Mouse (Mus musculus) layer of hippocampus, postnatal 10 days (tissue): ENCODE measurements around the gene Adora2a. TPM values are rescaled to one million over a fixed set of nuclear protein-coding genes. Genes with fewer than 3 reads are reported as not detected.
"Not testable (repeated sequence)": the region's sequence is repeated elsewhere in the genome, so short reads cannot be mapped to it uniquely, and the experiment has no call there.

Experiments used
- DNase-seq, 2 experiments: peaks; one replicate each; pipeline ENCODE4 v3.0.0; 2021; ENCODE audit warnings: low spot score in 2 of 2
- total RNA-seq, 2 experiments: library from RNA; stranded (reverse); gene quantifications; 2 replicates each; pipeline ENCODE4 v1.2.3; 2021

Gene Adora2a
- total RNA-seq, 2 experiments from 2014 or later: 3.2 to 5.0 TPM

DNA sequence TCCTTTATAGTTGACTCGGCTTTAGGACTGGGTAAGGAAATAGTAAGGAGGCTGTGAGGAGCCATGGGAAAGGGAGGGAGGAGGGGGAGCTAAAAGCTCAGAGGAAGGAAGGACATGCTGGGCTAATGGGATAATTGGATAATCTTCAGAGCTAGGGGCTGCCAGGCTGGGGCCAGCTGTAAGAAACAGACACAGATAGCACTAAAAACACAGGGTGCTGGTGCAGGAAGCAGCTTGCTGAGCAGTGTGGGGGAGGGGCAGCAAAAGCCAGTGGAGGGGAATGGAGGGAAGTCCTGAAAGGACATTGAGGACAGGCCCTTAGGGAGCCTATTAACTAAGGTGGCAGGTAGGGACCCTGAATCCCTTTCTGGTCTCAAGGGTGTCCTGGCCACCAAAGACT is 27.9 kb downstream of the Adora2a start:
- DNase-seq: not testable (repeated sequence)

DNA sequence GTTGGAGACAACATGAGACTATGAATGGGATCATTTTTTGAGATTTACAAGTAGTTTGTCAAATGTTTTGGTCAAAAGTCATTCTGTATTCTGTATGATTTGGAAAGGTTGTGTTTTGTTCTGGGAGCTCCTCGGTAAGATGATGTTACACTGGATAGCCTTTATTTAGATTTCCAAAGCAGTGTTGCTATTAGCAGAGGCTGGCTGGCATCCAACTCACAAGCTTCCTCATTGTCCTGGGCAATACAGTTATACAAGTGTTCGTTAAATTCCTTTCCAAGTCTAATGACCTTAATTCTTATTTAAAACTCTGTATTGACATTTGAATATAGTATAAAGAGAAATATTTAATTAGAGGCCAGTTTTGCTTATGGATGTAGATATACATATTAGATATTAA is 28.6 kb downstream of the Adora2a start:
- DNase-seq: no peak

GRCm38 (mm10) chr10:75350564-75350963 is 33.9 kb downstream of the Adora2a start:
- no peak for DNase-seq

- DNase-seq: no peak
Measured at GRCm38 (mm10) chr10:75352541-75352940, 35.9 kb downstream of the Adora2a start.

DNA sequence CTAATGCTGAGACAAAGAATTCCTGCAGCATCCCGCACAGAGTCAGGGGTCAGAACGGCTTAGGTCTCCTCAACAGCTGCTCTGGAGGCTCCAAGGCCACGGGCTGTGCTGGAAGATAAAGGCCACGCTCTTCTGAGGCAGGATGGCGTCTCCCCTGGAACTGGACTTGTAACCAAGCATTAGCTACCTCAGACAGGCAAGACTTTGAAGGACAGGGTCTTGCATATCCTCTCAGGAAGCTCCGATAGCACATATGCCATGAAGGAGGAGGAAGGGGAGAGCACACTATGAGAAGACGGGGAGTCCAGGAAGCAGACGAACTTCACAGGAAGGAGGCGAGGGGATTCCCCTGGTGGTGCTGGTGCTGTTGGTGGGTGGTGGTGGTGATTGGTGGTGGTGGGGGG is 37.2 kb downstream of the Adora2a start:
- DNase-seq: not testable (repeated sequence)

- no peak for DNase-seq
Measured at GRCm38 (mm10) chr10:75355341-75355740, 38.7 kb downstream of the Adora2a start.

- DNase-seq: peak; percentile 24 to 30
Measured at GRCm38 (mm10) chr10:75364214-75364690, 47.6 kb downstream of the Adora2a start.

DNA sequence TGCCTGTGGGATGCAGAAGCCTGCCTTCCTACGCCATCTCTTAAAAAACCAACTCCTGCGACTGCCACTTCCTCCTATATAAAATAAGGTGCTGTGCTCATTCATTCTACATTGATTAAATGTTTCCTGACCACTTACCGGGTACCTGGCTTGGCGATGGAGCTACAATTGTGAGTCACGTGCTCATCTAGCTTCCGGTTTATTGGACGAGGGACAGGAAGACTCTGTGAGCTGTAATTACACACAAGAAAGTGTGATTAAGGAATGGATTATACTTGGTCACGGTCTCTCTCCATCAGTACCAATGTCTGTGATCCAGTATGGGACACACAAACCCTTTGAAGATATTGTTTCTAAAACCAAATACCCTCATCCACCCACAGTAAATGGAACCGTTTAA is 48.1 kb downstream of the Adora2a start:
- no peak for DNase-seq

- no peak for DNase-seq
Measured at GRCm38 (mm10) chr10:75365231-75365633, 48.6 kb downstream of the Adora2a start.

DNA sequence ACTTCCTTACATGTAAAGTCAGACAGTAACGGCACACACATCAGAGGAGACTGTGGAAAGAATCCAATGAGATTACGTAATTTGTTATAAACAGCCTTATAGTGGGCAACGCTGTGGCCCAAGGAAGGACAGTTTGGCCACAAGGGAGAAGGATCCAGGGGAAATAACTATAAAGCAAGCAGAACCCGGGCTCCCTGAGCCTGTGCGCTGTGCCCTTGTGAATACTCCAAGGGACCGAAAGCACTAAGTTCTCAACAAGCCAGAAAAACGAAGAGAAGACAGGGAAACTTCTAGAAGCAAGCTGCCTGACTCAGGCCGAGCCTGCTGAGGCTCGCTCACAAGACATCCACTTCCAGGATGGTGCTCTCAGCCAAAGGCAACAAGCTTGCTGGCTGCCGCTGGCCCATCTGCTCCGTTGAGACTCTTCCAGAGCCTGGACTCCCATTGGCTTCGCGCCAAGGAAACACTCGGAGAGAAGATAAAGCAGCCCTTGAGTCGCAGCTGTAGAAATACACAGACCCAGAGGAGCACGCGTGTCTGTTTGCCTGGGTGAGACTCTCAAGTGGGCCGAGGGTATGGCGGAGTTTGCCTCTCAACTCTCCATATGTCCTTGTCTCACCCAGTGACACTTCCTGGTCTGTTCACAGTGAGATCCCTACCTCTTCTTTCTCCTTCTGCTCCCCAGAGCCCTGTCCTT is 57.1 kb downstream of the Adora2a start:
- peak; percentile 21 to 31 for DNase-seq

- DNase-seq: no peak
Measured at GRCm38 (mm10) chr10:75378688-75379087, 62.0 kb downstream of the Adora2a start.

Other genes with a start within 250 kb of the Adora2a start
- 10 to 100 TPM; 45.9 to 47.3 TPM for gene Specc1l, start 104.8 kb upstream of the Adora2a start, total RNA-seq
- under 1 TPM; 0.41 to 0.58 TPM for gene Upb1, start 84.2 kb downstream of the Adora2a start, total RNA-seq
- 100 to 1,000 TPM in 1 of 2 experiments, 10 to 100 TPM in 1; 98.1 to 109 TPM for gene Snrpd3, start 200.7 kb downstream of the Adora2a start, total RNA-seq
- gene Gucd1, start 201.1 kb downstream of the Adora2a start, total RNA-seq: 10 to 100 TPM; 19.4 to 23.7 TPM
- 10 to 100 TPM; 24.0 to 24.7 TPM for gene Lrrc75b, start 243.5 kb downstream of the Adora2a start, total RNA-seq
- gene Ggt1, start 244.7 kb downstream of the Adora2a start, total RNA-seq: 1 to 10 TPM; 2.7 to 3.7 TPM